Mouse (Mus musculus) stomach, postnatal 0 days (tissue): ENCODE data around the gene Fam210b. TPM values are rescaled to one million over a fixed set of nuclear protein-coding genes. Genes with fewer than 3 reads are reported as not detected.
A peak's percentile ranks its signal among the peaks of the same experiment; 100 is the strongest.

Source experiments
- ATAC-seq: fragments of 200-750 bp; cut with Nextera tagmentation; 2 replicates; pipeline ENCODE4 v1.8.0; 2017; ENCODE audit not compliant: low FRiP score, low TSS enrichment
- DNase-seq: peaks from one replicate; pipeline ENCODE4 v3.0.0-alpha.2; 2016; ENCODE audit warnings: low spot score
- H3K27ac ChIP-seq: fragments of 300-500 bp; sonication (generic); replicated peaks from 2 replicates; pipeline ENCODE4 v1.5.1; 2014; ENCODE audit warnings: mild to moderate bottlenecking, control low read depth
- H3K27me3 ChIP-seq: fragments of 300-500 bp; sonication (generic); 2 replicates; pipeline ENCODE4 v1.6.1; 2014; ENCODE audit warnings: low read length; ENCODE audit not compliant: control insufficient read depth, insufficient read depth
- H3K36me3 ChIP-seq: fragments of 300-500 bp; sonication (generic); 2 replicates; pipeline ENCODE4 v1.6.1; 2014; ENCODE audit warnings: low read length, mixed read lengths; ENCODE audit not compliant: control insufficient read depth, insufficient read depth
- H3K4me1 ChIP-seq: fragments of 300-500 bp; sonication (generic); replicated peaks from 2 replicates; pipeline ENCODE4 v1.6.1; 2014; ENCODE audit warnings: antibody characterized with exemption; ENCODE audit not compliant: control insufficient read depth, insufficient read depth
- H3K4me2 ChIP-seq: fragments of 300-500 bp; sonication (generic); replicated peaks from 2 replicates; pipeline ENCODE4 v1.6.1; 2014; ENCODE audit warnings: low read depth, mild to moderate bottlenecking, control low read depth, moderate library complexity
- H3K4me3 ChIP-seq: fragments of 300-500 bp; sonication (generic); 2 replicates; pipeline ENCODE4 v1.5.1; 2014; ENCODE audit warnings: low read depth, low read length, control low read depth
- H3K9ac ChIP-seq: fragments of 300-500 bp; sonication (generic); 2 replicates; pipeline ENCODE4 v1.6.1; 2014; ENCODE audit warnings: mild to moderate bottlenecking, low read length, control low read depth, mixed read lengths
- H3K9me3 ChIP-seq: fragments of 300-500 bp; sonication (generic); 2 replicates; pipeline ENCODE4 v1.6.1; 2016; ENCODE audit warnings: low read length; ENCODE audit not compliant: control insufficient read depth
- CTCF ChIP-seq: IDR thresholded peaks from 2 replicates; pipeline ENCODE4 v1.5.1; 2016; ENCODE audit warnings: antibody characterized with exemption, low read depth, mild to moderate bottlenecking, moderate library complexity
- EP300 ChIP-seq: optimal IDR thresholded peaks from 2 replicates; pipeline ENCODE3; 2016; ENCODE audit warnings: antibody characterized with exemption
- WGBS: fragments of 180-500 bp; shearing (Covaris S2); extraction: QIAGEN DNeasy Blood & Tissue Kit; methylation state at CpG from one replicate; pipeline ENCODE4 v1.1.7; 2014; 5-methylcytosine and 5-hydroxymethylcytosine counted together
- polyA plus RNA-seq: library from polyadenylated mRNA; unstranded; fragments of >200 nt; fragmentation: Nextera tagmentation; extraction: Ambion mirVana; gene quantifications from 2 replicates; pipeline ENCODE4 v1.2.1, GENCODE M21; 2015

The Fam210b gene
- polyA plus RNA-seq, 1 experiment from 2014 or later = 23.9 TPM

GRCm38 (mm10) chr2:172348297-172348950 lies 3.1 kb downstream of the Fam210b start:
- H3K27ac ChIP-seq = no peak overlapping the region
- H3K4me1 ChIP-seq = 0 out of 2 replicates have a peak, but pooled peaks cover 3% of the 10 kb centered on the region
- ATAC-seq (no peak), DNase-seq (no peak)
- H3K9ac ChIP-seq = no peak overlapping the region
- H3K27me3 ChIP-seq = no peaks in the 10 kb centered on the region
- H3K36me3 ChIP-seq = no peaks in the 10 kb centered on the region; the same call in 1 of the 2 replicates
- WGBS = 25% methylated on average over 3 of the region's 3 CpGs
- no peak for TF ChIP-seq EP300
- TF ChIP-seq CTCF = no peak
- H3K4me2 ChIP-seq = no peak overlapping the region
- H3K9me3 ChIP-seq = no peaks in the 10 kb centered on the region
- no peak overlapping the region for H3K4me3 ChIP-seq

GRCm38 (mm10) chr2:172349776-172350175 lies 4.4 kb downstream of the Fam210b start:
- Histone ChIP-seq H3K4me2 (no peak overlapping the region), H3K4me1 (0 out of 2 replicates have a peak, but pooled peaks cover 3% of the 10 kb centered on the region), H3K36me3 (no peaks in the 10 kb centered on the region; the same call in 1 of the 2 replicates), H3K9me3 (no peaks in the 10 kb centered on the region), H3K27ac (no peak overlapping the region), H3K9ac (no peak overlapping the region), H3K27me3 (no peaks in the 10 kb centered on the region), H3K4me3 (no peak overlapping the region)
- WGBS = 77% methylated on average over 14 of the region's 14 CpGs
- ATAC-seq (no peak), DNase-seq (peak; percentile 39)
- no peak for TF ChIP-seq CTCF
- no peak for TF ChIP-seq EP300

- 69% methylated on average over 8 of the region's 8 CpGs for WGBS
- ATAC-seq = no peak
- Histone ChIP-seq H3K36me3 (peaks cover 3% of the 10 kb centered on the region; the same call in 1 of the 2 replicates), H3K27ac (no peak overlapping the region), H3K4me3 (no peak overlapping the region), H3K9me3 (no peaks in the 10 kb centered on the region), H3K4me2 (no peak overlapping the region), H3K4me1 (0 out of 2 replicates have a peak, but pooled peaks cover 3% of the 10 kb centered on the region), H3K9ac (no peak overlapping the region), H3K27me3 (no peaks in the 10 kb centered on the region)
- TF ChIP-seq EP300 = no peak
- TF ChIP-seq CTCF = no peak
- DNase-seq = no peak
These were observed 5.4 kb downstream of the Fam210b start for GRCm38 (mm10) chr2:172350773-172351172.

- no peak for DNase-seq
- Histone ChIP-seq H3K27me3 (no peaks in the 10 kb centered on the region), H3K9ac (no peak overlapping the region), H3K27ac (no peak overlapping the region), H3K4me2 (no peak overlapping the region), H3K4me1 (0 out of 2 replicates have a peak, but pooled peaks cover 3% of the 10 kb centered on the region), H3K36me3 (peaks cover 12% of the 10 kb centered on the region), H3K4me3 (no peak overlapping the region), H3K9me3 (no peaks in the 10 kb centered on the region)
- TF ChIP-seq CTCF (no peak), EP300 (no peak)
- 85% methylated on average over 9 of the region's 9 CpGs for WGBS
- no peak for ATAC-seq
These were observed 7.9 kb downstream of the Fam210b start for GRCm38 (mm10) chr2:172353218-172353617.

- Histone ChIP-seq H3K36me3 (peaks cover 16% of the 10 kb centered on the region), H3K4me2 (no peak overlapping the region), H3K4me3 (no peak overlapping the region), H3K4me1 (no peaks in the 10 kb centered on the region), H3K9ac (no peak overlapping the region), H3K27ac (no peak overlapping the region), H3K9me3 (no peaks in the 10 kb centered on the region), H3K27me3 (no peaks in the 10 kb centered on the region)
- TF ChIP-seq CTCF (no peak), EP300 (no peak)
- 78% methylated on average over 9 of the region's 9 CpGs for WGBS
- no peak for ATAC-seq
- no peak for DNase-seq
These were observed 9.4 kb downstream of the Fam210b start for GRCm38 (mm10) chr2:172354761-172355160.

- Histone ChIP-seq H3K4me1 (no peaks in the 10 kb centered on the region), H3K27ac (no peak overlapping the region), H3K4me2 (no peak overlapping the region), H3K9ac (no peak overlapping the region), H3K9me3 (no peaks in the 10 kb centered on the region), H3K27me3 (no peaks in the 10 kb centered on the region), H3K4me3 (no peak overlapping the region), H3K36me3 (peaks cover 16% of the 10 kb centered on the region)
- WGBS = 88% methylated on average over 5 of the region's 5 CpGs
- DNase-seq (no peak), ATAC-seq (no peak)
- no peak for TF ChIP-seq EP300
- TF ChIP-seq CTCF = no peak
These were observed 10.5 kb downstream of the Fam210b start for GRCm38 (mm10) chr2:172355833-172356232.
